Mouse (Mus musculus) G1E (cell line): ENCODE results near the gene Vmn1r12.

ENCODE experiments used
- CTCF ChIP-seq: IDR thresholded peaks from 2 replicates; pipeline ENCODE4 v1.5.1; 2012; ENCODE audit warnings: low read depth, low read length, inconsistent platforms, mixed read lengths
- GATA1 ChIP-seq: IDR thresholded peaks from 2 replicates; pipeline ENCODE4 v1.6.1; 2012; ENCODE audit warnings: borderline replicate concordance, low read length, inconsistent platforms, mixed read lengths
- TAL1 ChIP-seq: conservative IDR thresholded peaks from 2 replicates; pipeline ENCODE4 v1.6.1; 2012; ENCODE audit warnings: low read depth, low read length, inconsistent platforms, mixed read lengths

GRCm38 (mm10) chr6:57156619-57157018, at the start of gene Vmn1r12:
- TF ChIP-seq CTCF (no peak), TAL1 (no peak), GATA1 (no peak)
